Mouse (Mus musculus): ENCODE data around the gene Agap1.

DNA sequence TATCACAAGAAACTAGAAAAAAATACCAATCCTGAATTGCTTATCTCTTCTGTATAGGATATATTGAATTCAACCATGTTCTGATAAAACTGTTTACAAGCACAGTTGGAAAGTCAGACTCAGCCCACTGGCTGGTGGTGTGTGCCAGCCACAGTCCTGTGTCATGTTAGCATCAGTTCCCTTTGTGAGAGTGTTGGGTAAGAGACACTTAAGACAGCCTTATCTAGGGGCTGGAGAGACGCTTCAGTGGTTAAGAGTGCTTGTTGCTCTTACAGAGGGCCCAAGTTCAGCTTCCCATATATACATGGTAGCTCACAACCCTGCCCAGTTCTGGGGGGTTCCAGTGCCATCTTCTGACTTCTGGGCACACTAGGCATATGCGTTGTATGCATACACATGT, 261.6 kb downstream of the Agap1 start:
- TF ChIP-seq CTCF (IDR thresholded peaks at IDR 0.05): no peak
- peak; percentile 88 for TF ChIP-seq EP300 (IDR thresholded peaks at IDR 0.05)
